Mouse (Mus musculus) splenic B cell, adult 2 months (primary cell): ENCODE data around the gene Olfr291.

Source experiments
- DNase-seq: peaks from one replicate; pipeline ENCODE4 v3.0.0-alpha.2; 2011; ENCODE audit warnings: low read depth, low spot score
- H3K27me3 ChIP-seq: 2 replicates; pipeline ENCODE4 v1.6.1; 2012; ENCODE audit warnings: mild to moderate bottlenecking, low read length, moderate library complexity, mixed read lengths; ENCODE audit not compliant: control insufficient read depth, poor library complexity, insufficient read depth, severe bottlenecking
- H3K36me3 ChIP-seq: 2 replicates; pipeline ENCODE4 v1.6.1; 2012; ENCODE audit warnings: mild to moderate bottlenecking, low read length, moderate library complexity, mixed read lengths; ENCODE audit not compliant: control insufficient read depth, poor library complexity, insufficient read depth, severe bottlenecking

Olfr291 gene

GRCm38 (mm10) chr7:84853253-84853652 is at the start of gene Olfr291:
Olfr291 (plus strand) TSS chr7:84853553.
- H3K36me3 ChIP-seq: no peaks in the 10 kb centered on the region
- no peaks in the 10 kb centered on the region for H3K27me3 ChIP-seq
- DNase-seq: no peak

- DNase-seq: no peak
- no peaks in the 10 kb centered on the region for H3K27me3 ChIP-seq
- H3K36me3 ChIP-seq: no peaks in the 10 kb centered on the region
Observed at GRCm38 (mm10) chr7:84805224-84805623, 48.1 kb upstream of the Olfr291 start.

GRCm38 (mm10) chr7:84806159-84806558 is 47.2 kb upstream of the Olfr291 start:
- Histone ChIP-seq H3K27me3 (no peaks in the 10 kb centered on the region), H3K36me3 (no peaks in the 10 kb centered on the region)
- DNase-seq: no peak

- no peaks in the 10 kb centered on the region for H3K36me3 ChIP-seq
- DNase-seq: no peak
Observed at GRCm38 (mm10) chr7:84884530-84884929, 31.2 kb downstream of the Olfr291 start.

More at GRCm38 (mm10) chr7:84884530-84884929, 31.2 kb downstream of the Olfr291 start:
- no peaks in the 10 kb centered on the region for H3K27me3 ChIP-seq
